Mouse (Mus musculus): Measurements from ENCODE around the gene Bcl2.

DNA sequence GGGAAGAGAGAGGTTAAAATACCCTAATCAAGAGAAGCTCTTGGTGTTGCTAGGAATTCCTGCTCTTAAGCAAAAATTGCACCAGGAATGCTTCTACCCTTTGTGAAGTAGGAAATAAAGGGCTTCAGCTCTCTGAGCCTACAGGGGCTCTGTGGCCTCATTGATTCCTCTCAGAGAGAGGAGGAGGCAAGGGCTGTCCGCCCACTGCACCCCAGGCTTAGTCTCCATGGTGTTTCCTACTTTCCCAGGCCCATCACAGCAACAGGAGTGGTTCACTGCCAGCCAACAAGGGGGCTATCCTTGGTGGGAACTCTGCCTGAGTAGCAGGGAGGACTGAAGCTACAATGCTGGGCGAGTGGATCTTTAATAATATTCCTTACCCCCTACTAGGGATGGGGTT is 129.2 kb downstream of the Bcl2 start:
- TF ChIP-seq CTCF (IDR thresholded peaks at IDR 0.05; ENCODE audit: extremely low read depth, insufficient read depth, low read length) (no peak), POLR2A (IDR thresholded peaks at IDR 0.05; ENCODE audit: extremely low read depth, insufficient read depth, low read length) (no peak)
